Mouse (Mus musculus): ENCODE measurements at regions not wholly inside any gene's neighbourhood (a gene's known extent, or its start where the extent isn't known, plus 50 kb on each side); places are given as distances from the start of the nearest gene placed in this dataset.

GRCm38 (mm10) chr12:88530450-88531143, 170.2 kb downstream of the Adck1 start:
- H3K27me3 ChIP-seq: no peaks in the 10 kb centered on the region
- WGBS: 66% methylated on average over 5 of the region's 5 CpGs

GRCm38 (mm10) chr12:88532261-88532973, 172.1 kb downstream of the Adck1 start:
- Histone ChIP-seq H3K9ac (no peak overlapping the region), H3K9me3 (no peaks in the 10 kb centered on the region), H3K36me3 (no peaks in the 10 kb centered on the region), H3K4me2 (no peak overlapping the region), H3K27ac (replicated peaks) (no peak overlapping the region), H3K4me1 (replicated peaks) (no peaks in the 10 kb centered on the region), H3K4me3 (no peak overlapping the region), H3K27me3 (no peaks in the 10 kb centered on the region)
- 75% methylated on average over 8 of the region's 8 CpGs for WGBS
- no peak for ATAC-seq (ENCODE audit: low read depth)

More at GRCm38 (mm10) chr12:88530450-88531143, 170.2 kb downstream of the Adck1 start:
- no peaks in the 10 kb centered on the region for H3K4me1 ChIP-seq (replicated peaks)
- H3K36me3 ChIP-seq: no peaks in the 10 kb centered on the region
- no peak overlapping the region for H3K9ac ChIP-seq
- no peak overlapping the region for H3K4me3 ChIP-seq
- H3K9me3 ChIP-seq: no peaks in the 10 kb centered on the region
- H3K27ac ChIP-seq (replicated peaks): no peak overlapping the region
- no peak overlapping the region for H3K4me2 ChIP-seq
- no peak for ATAC-seq (ENCODE audit: low read depth)

GRCm38 (mm10) chr12:88551856-88552255, 170.8 kb upstream of the Nrxn3 start:
- H3K9me3 ChIP-seq: no peaks in the 10 kb centered on the region
- H3K36me3 ChIP-seq: no peaks in the 10 kb centered on the region
- no peak for ATAC-seq (ENCODE audit: low read depth)
- no peaks in the 10 kb centered on the region for H3K4me1 ChIP-seq (replicated peaks)
- no peak overlapping the region for H3K4me3 ChIP-seq
- H3K9ac ChIP-seq: no peak overlapping the region
- no peak overlapping the region for H3K27ac ChIP-seq (replicated peaks)
- 86% methylated on average over 1 of the region's 1 CpGs for WGBS
- no peak overlapping the region for H3K4me2 ChIP-seq
- no peaks in the 10 kb centered on the region for H3K27me3 ChIP-seq

- no peaks in the 10 kb centered on the region for H3K4me1 ChIP-seq (replicated peaks)
- 90% methylated on average over 2 of the region's 2 CpGs for WGBS
- H3K4me2 ChIP-seq: no peak overlapping the region
- no peak overlapping the region for H3K9ac ChIP-seq
- ATAC-seq (ENCODE audit: low read depth): no peak
- no peaks in the 10 kb centered on the region for H3K9me3 ChIP-seq
- H3K36me3 ChIP-seq: no peaks in the 10 kb centered on the region
- H3K27me3 ChIP-seq: no peaks in the 10 kb centered on the region
- H3K4me3 ChIP-seq: no peak overlapping the region
- H3K27ac ChIP-seq (replicated peaks): no peak overlapping the region
Measured at GRCm38 (mm10) chr12:88555475-88555874, 167.2 kb upstream of the Nrxn3 start.

GRCm38 (mm10) chr12:88558036-88558435, 164.6 kb upstream of the Nrxn3 start:
- H3K4me3 ChIP-seq: no peak overlapping the region
- H3K27me3 ChIP-seq: no peaks in the 10 kb centered on the region
- H3K9me3 ChIP-seq: no peaks in the 10 kb centered on the region
- no peak for ATAC-seq (ENCODE audit: low read depth)
- no peak overlapping the region for H3K4me2 ChIP-seq
- no peak overlapping the region for H3K27ac ChIP-seq (replicated peaks)
- H3K4me1 ChIP-seq (replicated peaks): no peaks in the 10 kb centered on the region
- H3K9ac ChIP-seq: no peak overlapping the region
- WGBS: 90% methylated on average over 3 of the region's 3 CpGs
- no peaks in the 10 kb centered on the region for H3K36me3 ChIP-seq

- Histone ChIP-seq H3K27ac (replicated peaks) (no peak overlapping the region), H3K9ac (no peak overlapping the region), H3K4me1 (replicated peaks) (no peaks in the 10 kb centered on the region), H3K4me3 (no peak overlapping the region), H3K36me3 (no peaks in the 10 kb centered on the region), H3K9me3 (no peaks in the 10 kb centered on the region), H3K4me2 (0 out of 2 replicates have a peak overlapping the region, but pooled peaks have one; percentile 1), H3K27me3 (no peaks in the 10 kb centered on the region)
- ATAC-seq (ENCODE audit: low read depth): peak; percentile 77
- 13% methylated on average over 8 of the region's 8 CpGs for whole genome bisulfite sequencing
Measured at GRCm38 (mm10) chr12:88579974-88580373, 142.7 kb upstream of the Nrxn3 start.

- H3K9ac ChIP-seq: no peak overlapping the region
- no peak for ATAC-seq (ENCODE audit: low read depth)
Measured at GRCm38 (mm10) chr12:88605939-88606338, 116.7 kb upstream of the Nrxn3 start.

GRCm38 (mm10) chr12:88620084-88620483, 102.6 kb upstream of the Nrxn3 start:
- Histone ChIP-seq H3K4me3 (no peak overlapping the region), H3K36me3 (no peaks in the 10 kb centered on the region), H3K9ac (no peak overlapping the region), H3K4me1 (replicated peaks) (peaks cover 4% of the 10 kb centered on the region; the same call in 1 of the 2 replicates), H3K27ac (replicated peaks) (no peak overlapping the region), H3K4me2 (no peak overlapping the region), H3K27me3 (no peaks in the 10 kb centered on the region), H3K9me3 (0 out of 2 replicates have a peak, but pooled peaks cover 10% of the 10 kb centered on the region)
- ATAC-seq (ENCODE audit: low read depth): no peak
- 19% methylated on average over 2 of the region's 2 CpGs for WGBS

More at GRCm38 (mm10) chr12:88605939-88606338, 116.7 kb upstream of the Nrxn3 start:
- H3K4me3 ChIP-seq: no peak overlapping the region
- no peak overlapping the region for H3K27ac ChIP-seq (replicated peaks)
- no peaks in the 10 kb centered on the region for H3K27me3 ChIP-seq
- no peak overlapping the region for H3K4me2 ChIP-seq
- H3K36me3 ChIP-seq: no peaks in the 10 kb centered on the region
- H3K4me1 ChIP-seq (replicated peaks): peaks cover 4% of the 10 kb centered on the region; the same call in 1 of the 2 replicates
- H3K9me3 ChIP-seq: no peaks in the 10 kb centered on the region

GRCm38 (mm10) chr12:88644281-88644680, 78.4 kb upstream of the Nrxn3 start:
- Histone ChIP-seq H3K9ac (no peak overlapping the region), H3K27ac (replicated peaks) (no peak overlapping the region), H3K27me3 (no peaks in the 10 kb centered on the region), H3K4me1 (replicated peaks) (no peaks in the 10 kb centered on the region), H3K36me3 (no peaks in the 10 kb centered on the region), H3K4me3 (no peak overlapping the region), H3K9me3 (no peaks in the 10 kb centered on the region), H3K4me2 (no peak overlapping the region)
- ATAC-seq (ENCODE audit: low read depth): no peak

- Histone ChIP-seq H3K4me3 (no peak overlapping the region), H3K27me3 (no peaks in the 10 kb centered on the region), H3K9ac (no peak overlapping the region), H3K9me3 (no peaks in the 10 kb centered on the region), H3K27ac (replicated peaks) (no peak overlapping the region), H3K4me1 (replicated peaks) (no peaks in the 10 kb centered on the region), H3K4me2 (no peak overlapping the region), H3K36me3 (no peaks in the 10 kb centered on the region)
- ATAC-seq (ENCODE audit: low read depth): no peak
- 71% methylated on average over 3 of the region's 3 CpGs for WGBS
Measured at GRCm38 (mm10) chr12:88652001-88652719, 70.5 kb upstream of the Nrxn3 start.
